Mouse (Mus musculus): ENCODE data around the gene Prrt1. TPM values are rescaled to one million over a fixed set of nuclear protein-coding genes. Genes with fewer than 3 reads are reported as not detected.

The Prrt1 gene
- polyA plus RNA-seq (2015; fragmentation: Nextera tagmentation; extraction: Ambion mirVana) = 1.3 and 2.2 TPM in 2 replicates

GRCm38 (mm10) chr17:34629221-34629751 is at the start of gene Prrt1:
Gene Prrt1 (plus strand): TSS chr17:34629533.

GRCm38 (mm10) chr17:34589681-34590101 is 39.6 kb upstream of the Prrt1 start, which contains the start of gene Gpsm3:
Gene Gpsm3 (plus strand): TSS chr17:34589806.

GRCm38 (mm10) chr17:34591029-34591993 is 38.0 kb upstream of the Prrt1 start, which contains the start of gene Pbx2:
Gene Pbx2 (plus strand): TSS chr17:34591266.

GRCm38 (mm10) chr17:34597566-34598095 is 31.7 kb upstream of the Prrt1 start, which contains the start of gene Ager:
Gene Ager (plus strand): TSS chr17:34597862.

GRCm38 (mm10) chr17:34603375-34604060 is 25.8 kb upstream of the Prrt1 start, which contains the start of gene Rnf5:
Gene Rnf5 (minus strand): TSS chr17:34603690.

GRCm38 (mm10) chr17:34604061-34604508 is 25.2 kb upstream of the Prrt1 start, which contains the start of gene Agpat1:
Gene Agpat1 (plus strand): TSS chr17:34604262.

GRCm38 (mm10) chr17:34615871-34616270 is 13.5 kb upstream of the Prrt1 start, which contains the start of gene Egfl8:
Gene Egfl8 (minus strand): TSS chr17:34615971.

GRCm38 (mm10) chr17:34627943-34628643 is 1.2 kb upstream of the Prrt1 start, which contains the start of gene Ppt2:
Gene Ppt2 (minus strand): TSS chr17:34628510.

GRCm38 (mm10) chr17:34644608-34645007 is 15.3 kb downstream of the Prrt1 start, which contains the start of gene Fkbpl:
Gene Fkbpl (plus strand): TSS chr17:34644764.

GRCm38 (mm10) chr17:34646906-34647787 is 17.8 kb downstream of the Prrt1 start, which contains the start of gene Atf6b:
Gene Atf6b (plus strand): TSS chr17:34647146.

GRCm38 (mm10) chr17:34670235-34670634 is 40.9 kb downstream of the Prrt1 start, which contains the start of gene Tnxb:
Gene Tnxb (plus strand): TSS chr17:34670535.

Other genes with a start within 250 kb of the Prrt1 start
- 1.4 and 2.6 TPM in 2 replicates for gene BC051142, start 230.7 kb upstream of the Prrt1 start, polyA plus RNA-seq (2015; fragmentation: Nextera tagmentation; extraction: Ambion mirVana)
- gene Btnl4, start 152.2 kb upstream of the Prrt1 start, polyA plus RNA-seq (2015; fragmentation: Nextera tagmentation; extraction: Ambion mirVana) = not detected in 2 replicates
- not detected in 2 replicates for gene Btnl6, start 112.2 kb upstream of the Prrt1 start, polyA plus RNA-seq (2015; fragmentation: Nextera tagmentation; extraction: Ambion mirVana)
- gene Notch4, start 65.3 kb upstream of the Prrt1 start, polyA plus RNA-seq (2015; fragmentation: Nextera tagmentation; extraction: Ambion mirVana) = 3.0 and 5.0 TPM in 2 replicates
- gene Gpsm3, start 39.7 kb upstream of the Prrt1 start, polyA plus RNA-seq (2015; fragmentation: Nextera tagmentation; extraction: Ambion mirVana) = 15.0 TPM in 2 replicates
- gene Pbx2, start 38.3 kb upstream of the Prrt1 start, polyA plus RNA-seq (2015; fragmentation: Nextera tagmentation; extraction: Ambion mirVana) = 6.1 and 6.8 TPM in 2 replicates
- 4.4 and 5.1 TPM in 2 replicates for gene Ager, start 31.7 kb upstream of the Prrt1 start, polyA plus RNA-seq (2015; fragmentation: Nextera tagmentation; extraction: Ambion mirVana)
- gene Rnf5, start 25.8 kb upstream of the Prrt1 start, polyA plus RNA-seq (2015; fragmentation: Nextera tagmentation; extraction: Ambion mirVana) = 90.9 and 133 TPM in 2 replicates
- gene Agpat1, start 25.3 kb upstream of the Prrt1 start, polyA plus RNA-seq (2015; fragmentation: Nextera tagmentation; extraction: Ambion mirVana) = 43.8 and 58.6 TPM in 2 replicates
- 11.5 and 18.6 TPM in 2 replicates for gene Egfl8, start 13.6 kb upstream of the Prrt1 start, polyA plus RNA-seq (2015; fragmentation: Nextera tagmentation; extraction: Ambion mirVana)
- 25.5 and 34.3 TPM in 2 replicates for gene Ppt2, start 1.0 kb upstream of the Prrt1 start, polyA plus RNA-seq (2015; fragmentation: Nextera tagmentation; extraction: Ambion mirVana)
- 13.8 and 17.8 TPM in 2 replicates for gene Fkbpl, start 15.2 kb downstream of the Prrt1 start, polyA plus RNA-seq (2015; fragmentation: Nextera tagmentation; extraction: Ambion mirVana)
- 34.1 and 43.4 TPM in 2 replicates for gene Atf6b, start 17.6 kb downstream of the Prrt1 start, polyA plus RNA-seq (2015; fragmentation: Nextera tagmentation; extraction: Ambion mirVana)
- 10.3 and 10.4 TPM in 2 replicates for gene Tnxb, start 41.0 kb downstream of the Prrt1 start, polyA plus RNA-seq (2015; fragmentation: Nextera tagmentation; extraction: Ambion mirVana)
- 182 and 224 TPM in 2 replicates for gene C4b, start 114.3 kb downstream of the Prrt1 start, polyA plus RNA-seq (2015; fragmentation: Nextera tagmentation; extraction: Ambion mirVana)
- gene Cyp21a1, start 175.0 kb downstream of the Prrt1 start, polyA plus RNA-seq (2015; fragmentation: Nextera tagmentation; extraction: Ambion mirVana) = 2,316 and 6,586 TPM in 2 replicates
- 37.9 and 41.1 TPM in 2 replicates for gene Stk19, start 207.4 kb downstream of the Prrt1 start, polyA plus RNA-seq (2015; fragmentation: Nextera tagmentation; extraction: Ambion mirVana)
- gene Dxo, start 207.5 kb downstream of the Prrt1 start, polyA plus RNA-seq (2015; fragmentation: Nextera tagmentation; extraction: Ambion mirVana) = 34.6 and 62.4 TPM in 2 replicates
- gene Skiv2l, start 220.7 kb downstream of the Prrt1 start, polyA plus RNA-seq (2015; fragmentation: Nextera tagmentation; extraction: Ambion mirVana) = 23.8 and 36.5 TPM in 2 replicates
- 56.9 and 73.9 TPM in 2 replicates for gene Nelfe, start 220.9 kb downstream of the Prrt1 start, polyA plus RNA-seq (2015; fragmentation: Nextera tagmentation; extraction: Ambion mirVana)
- 27.2 and 40.8 TPM in 2 replicates for gene Cfb, start 233.0 kb downstream of the Prrt1 start, polyA plus RNA-seq (2015; fragmentation: Nextera tagmentation; extraction: Ambion mirVana)
- 1.6 and 1.9 TPM in 2 replicates for gene Zbtb12, start 249.9 kb downstream of the Prrt1 start, polyA plus RNA-seq (2015; fragmentation: Nextera tagmentation; extraction: Ambion mirVana)